Mouse (Mus musculus) lung, embryonic 16.5 days (tissue): Measurements from ENCODE around the gene Gm9903. TPM values are rescaled to one million over a fixed set of nuclear protein-coding genes. Genes with fewer than 3 reads are reported as not detected.
A peak's percentile ranks its signal among the peaks of the same experiment; 100 is the strongest.

Experiments
- ATAC-seq: fragments of 200-750 bp; cut with Nextera tagmentation; 2 replicates; pipeline ENCODE4 v1.8.0; 2017; ENCODE audit warnings: low read depth, mild to moderate bottlenecking, moderate library complexity
- H3K27ac ChIP-seq: fragments of 300-500 bp; sonication (generic); 2 replicates; pipeline ENCODE4 v1.5.1; 2014; ENCODE audit warnings: mild to moderate bottlenecking, control low read depth, low read length
- H3K27me3 ChIP-seq: fragments of 300-500 bp; sonication (generic); 2 replicates; pipeline ENCODE4 v1.6.1; 2014; ENCODE audit warnings: low read depth, low read length, mixed read lengths; ENCODE audit not compliant: control insufficient read depth, insufficient read depth
- H3K36me3 ChIP-seq: fragments of 300-500 bp; sonication (generic); 2 replicates; pipeline ENCODE4 v1.6.1; 2014; ENCODE audit warnings: low read length; ENCODE audit not compliant: control insufficient read depth, insufficient read depth
- H3K4me1 ChIP-seq: fragments of 300-500 bp; sonication (generic); replicated peaks from 2 replicates; pipeline ENCODE4 v1.6.1; 2014; ENCODE audit warnings: low read length, mixed read lengths; ENCODE audit not compliant: control insufficient read depth, insufficient read depth
- H3K4me2 ChIP-seq: fragments of 300-500 bp; sonication (generic); 2 replicates; pipeline ENCODE4 v1.6.1; 2014; ENCODE audit warnings: low read depth, low read length, control low read depth
- H3K4me3 ChIP-seq: fragments of 300-500 bp; sonication (generic); 2 replicates; pipeline ENCODE4 v1.5.1; 2014; ENCODE audit warnings: mild to moderate bottlenecking, low read length, control low read depth
- H3K9ac ChIP-seq: fragments of 300-500 bp; sonication (generic); 2 replicates; pipeline ENCODE4 v1.6.1; 2014; ENCODE audit warnings: low read length, control low read depth
- H3K9me3 ChIP-seq: fragments of 300-500 bp; sonication (generic); 2 replicates; pipeline ENCODE4 v1.6.1; 2016; ENCODE audit warnings: low read length; ENCODE audit not compliant: control insufficient read depth
- WGBS: fragments of 180-500 bp; shearing (Covaris S2); extraction: QIAGEN DNeasy Blood & Tissue Kit; methylation state at CpG from one replicate; pipeline ENCODE4 v1.1.7; 2014; 5-methylcytosine and 5-hydroxymethylcytosine counted together
- polyA plus RNA-seq: library from polyadenylated mRNA; unstranded; fragments of >200 nt; fragmentation: Nextera tagmentation; extraction: Ambion mirVana; gene quantifications from 2 replicates; pipeline ENCODE4 v1.2.1, GENCODE M21; 2015

Gene Gm9903
- polyA plus RNA-seq, 1 experiment from 2014 or later: 0.16 TPM

DNA sequence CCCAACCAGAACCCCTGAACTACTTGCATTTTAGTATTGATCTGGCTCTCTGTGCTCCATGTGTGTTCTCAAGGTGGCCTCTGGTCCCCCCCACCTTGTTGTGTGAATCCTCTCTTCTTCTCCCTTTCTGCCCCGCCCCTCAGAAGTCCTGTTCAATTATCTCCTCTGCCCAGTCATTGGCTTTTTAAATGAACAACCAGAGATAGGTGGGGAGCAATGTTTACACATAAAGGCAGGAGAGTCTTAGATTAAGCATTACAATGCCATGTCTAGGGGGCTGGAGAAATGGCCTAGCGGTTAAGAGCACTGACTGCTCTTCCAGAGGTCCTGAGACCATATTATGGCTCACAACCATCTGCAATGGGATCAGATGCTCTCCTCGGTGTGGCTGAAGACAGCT is 5.6 kb downstream of the Gm9903 start:
- H3K36me3 ChIP-seq: peaks cover 11% of the 10 kb centered on the region

DNA sequence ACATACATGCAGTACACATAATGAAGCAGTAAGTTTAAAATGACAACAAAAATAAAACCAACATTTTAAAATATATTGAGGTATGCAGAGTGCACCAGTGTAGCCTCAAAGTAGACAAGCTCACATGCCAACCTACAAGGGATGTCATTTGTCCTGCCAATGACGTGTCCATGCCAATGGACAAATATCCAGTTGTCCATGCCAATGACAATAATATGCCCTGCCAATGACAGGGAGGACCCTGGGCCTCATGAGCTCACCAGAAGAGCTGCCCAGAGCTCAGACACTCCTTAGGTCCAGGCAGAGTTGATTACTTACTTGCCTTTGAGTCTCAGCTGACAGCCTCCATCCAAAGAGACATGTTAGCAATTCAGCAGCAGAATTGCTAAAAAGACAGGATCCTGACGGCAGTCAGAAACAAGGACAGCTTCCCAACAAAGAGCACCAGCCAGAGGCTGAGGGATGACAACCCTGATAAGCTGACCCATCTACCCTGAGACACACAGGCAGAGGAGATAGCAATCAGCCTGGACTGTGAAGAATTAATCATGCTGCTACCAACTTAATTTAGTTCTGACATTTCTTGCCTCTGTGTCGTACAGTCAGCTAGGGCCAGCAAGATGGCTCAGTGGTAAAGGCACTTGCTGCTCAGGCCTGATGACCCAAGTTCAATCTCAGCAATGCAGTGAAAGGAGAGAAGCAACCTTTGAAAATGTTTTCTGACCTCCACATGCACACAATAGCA is 8.1 kb downstream of the Gm9903 start:
- H3K27me3 ChIP-seq: no peaks in the 10 kb centered on the region
- H3K4me3 ChIP-seq: no peak overlapping the region
- H3K9me3 ChIP-seq: no peaks in the 10 kb centered on the region
- ATAC-seq: no peak
- H3K4me2 ChIP-seq: no peak overlapping the region
- no peaks in the 10 kb centered on the region for H3K4me1 ChIP-seq
- no peak overlapping the region for H3K27ac ChIP-seq
- H3K36me3 ChIP-seq: peaks cover 25% of the 10 kb centered on the region
- WGBS: 77% methylated on average over 3 of the region's 3 CpGs
- H3K9ac ChIP-seq: no peak overlapping the region

More for the DNA sequence above, 5.6 kb downstream of the Gm9903 start:
- H3K27me3 ChIP-seq: no peaks in the 10 kb centered on the region
- no peaks in the 10 kb centered on the region for H3K9me3 ChIP-seq
- H3K27ac ChIP-seq: no peak overlapping the region
- H3K9ac ChIP-seq: no peak overlapping the region
- no peaks in the 10 kb centered on the region for H3K4me1 ChIP-seq
- no peak overlapping the region for H3K4me2 ChIP-seq
- H3K4me3 ChIP-seq: no peak overlapping the region
- no peak for ATAC-seq
- 89% methylated on average over 3 of the region's 3 CpGs for WGBS

DNA sequence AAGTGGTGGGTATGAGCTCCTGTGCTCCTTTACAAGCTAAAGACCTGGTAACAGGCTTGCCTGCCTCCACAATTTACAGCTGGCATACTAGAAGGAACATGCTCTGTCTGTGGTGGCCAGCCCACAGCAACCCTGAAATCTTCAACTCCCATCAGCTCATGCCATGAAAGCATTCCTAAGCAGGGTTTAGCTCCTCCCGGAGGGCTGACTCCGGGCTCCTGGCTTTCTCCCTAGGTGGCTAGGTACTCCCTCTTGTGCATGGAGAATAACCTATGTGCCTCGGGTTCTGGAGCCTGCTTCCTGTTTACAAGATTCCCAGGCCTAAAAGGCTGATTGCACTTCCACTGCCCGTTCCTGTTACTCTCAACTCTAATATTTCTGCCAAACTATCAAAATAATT is 9.1 kb downstream of the Gm9903 start:
- Histone ChIP-seq H3K36me3 (peaks cover 34% of the 10 kb centered on the region), H3K4me1 (no peaks in the 10 kb centered on the region), H3K27me3 (no peaks in the 10 kb centered on the region), H3K27ac (no peak overlapping the region), H3K4me3 (no peak overlapping the region), H3K9me3 (no peaks in the 10 kb centered on the region), H3K4me2 (no peak overlapping the region), H3K9ac (no peak overlapping the region)
- WGBS: 35% methylated on average over 4 of the region's 4 CpGs
- peak; percentile 28; the same call in 1 of the 2 replicates for ATAC-seq

- Histone ChIP-seq H3K27me3 (no peaks in the 10 kb centered on the region), H3K36me3 (peaks cover 43% of the 10 kb centered on the region), H3K4me1 (no peaks in the 10 kb centered on the region), H3K9ac (no peak overlapping the region), H3K4me3 (no peak overlapping the region), H3K9me3 (no peaks in the 10 kb centered on the region), H3K4me2 (no peak overlapping the region), H3K27ac (no peak overlapping the region)
- 35% methylated on average over 3 of the region's 3 CpGs for WGBS
- ATAC-seq: no peak
Observed at GRCm38 (mm10) chr5:33640652-33641051, 10.9 kb downstream of the Gm9903 start.

GRCm38 (mm10) chr5:33651017-33651416 is 21.3 kb downstream of the Gm9903 start:
- ATAC-seq: no peak
- Histone ChIP-seq H3K27me3 (no peaks in the 10 kb centered on the region), H3K27ac (peak overlapping the region; percentile 96), H3K4me3 (peak overlapping the region; percentile 72), H3K4me2 (peak overlapping the region; percentile 66), H3K36me3 (peaks cover 28% of the 10 kb centered on the region), H3K4me1 (peaks cover 21% of the 10 kb centered on the region), H3K9ac (peak overlapping the region; percentile 85), H3K9me3 (no peaks in the 10 kb centered on the region)
- 7% methylated on average over 2 of the region's 2 CpGs for WGBS

- Histone ChIP-seq H3K4me1 (peaks cover 25% of the 10 kb centered on the region), H3K27ac (peak overlapping the region; percentile 96), H3K27me3 (no peaks in the 10 kb centered on the region), H3K36me3 (peaks cover 23% of the 10 kb centered on the region), H3K4me2 (peak overlapping the region; percentile 66), H3K9ac (peak overlapping the region; percentile 85), H3K9me3 (no peaks in the 10 kb centered on the region), H3K4me3 (peak overlapping the region; percentile 72)
- WGBS: 2% methylated on average over 11 of the region's 11 CpGs
- peak; percentile 0; the same call in 1 of the 2 replicates for ATAC-seq
Observed at GRCm38 (mm10) chr5:33651541-33651920, 21.8 kb downstream of the Gm9903 start.

GRCm38 (mm10) chr5:33651921-33652782 is 22.4 kb downstream of the Gm9903 start, which contains the start of gene Slbp:
TSS of gene Slbp (minus strand) at chr5:33652574.
- peaks cover 30% of the 10 kb centered on the region for H3K4me1 ChIP-seq
- under 1% methylated on average over 82 of the region's 82 CpGs for WGBS
- peak within 1 kb of the TSS; percentile 72 for H3K4me3 ChIP-seq
- no peaks in the 10 kb centered on the region for H3K27me3 ChIP-seq
- peaks cover 23% of the 10 kb centered on the region for H3K36me3 ChIP-seq
- ATAC-seq: peak; percentile 96
- peak within 1 kb of the TSS; percentile 96 for H3K27ac ChIP-seq
- H3K9me3 ChIP-seq: no peaks in the 10 kb centered on the region
- peak within 1 kb of the TSS; percentile 85 for H3K9ac ChIP-seq
- peak within 1 kb of the TSS; percentile 66 for H3K4me2 ChIP-seq

DNA sequence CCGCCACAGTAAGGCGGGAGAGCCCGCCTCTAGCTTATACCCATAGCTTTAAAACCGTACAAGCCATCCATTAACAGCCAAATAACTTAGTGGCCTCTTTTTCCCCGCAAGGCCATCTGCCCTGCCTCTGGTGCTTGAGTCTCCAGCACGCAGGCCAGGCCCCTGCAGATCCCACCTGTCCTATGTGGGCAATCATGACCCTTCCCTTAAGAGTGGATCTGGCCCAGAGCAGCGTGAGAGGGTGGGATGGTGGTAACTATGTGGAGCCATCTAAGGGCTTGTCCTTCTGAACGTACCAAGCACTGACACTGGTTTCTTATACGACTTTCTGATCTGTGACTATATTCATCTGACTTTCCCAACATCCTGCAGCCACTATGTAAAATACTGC is 23.1 kb downstream of the Gm9903 start:
- Histone ChIP-seq H3K27me3 (no peaks in the 10 kb centered on the region), H3K27ac (peak overlapping the region; percentile 68), H3K4me1 (peaks cover 30% of the 10 kb centered on the region), H3K9me3 (no peaks in the 10 kb centered on the region), H3K4me3 (peak overlapping the region; percentile 72), H3K9ac (peak overlapping the region; percentile 61), H3K36me3 (peaks cover 17% of the 10 kb centered on the region), H3K4me2 (peak overlapping the region; percentile 47)
- peak; percentile 3; the same call in 1 of the 2 replicates for ATAC-seq
- WGBS: 3% methylated on average over 9 of the region's 9 CpGs

DNA sequence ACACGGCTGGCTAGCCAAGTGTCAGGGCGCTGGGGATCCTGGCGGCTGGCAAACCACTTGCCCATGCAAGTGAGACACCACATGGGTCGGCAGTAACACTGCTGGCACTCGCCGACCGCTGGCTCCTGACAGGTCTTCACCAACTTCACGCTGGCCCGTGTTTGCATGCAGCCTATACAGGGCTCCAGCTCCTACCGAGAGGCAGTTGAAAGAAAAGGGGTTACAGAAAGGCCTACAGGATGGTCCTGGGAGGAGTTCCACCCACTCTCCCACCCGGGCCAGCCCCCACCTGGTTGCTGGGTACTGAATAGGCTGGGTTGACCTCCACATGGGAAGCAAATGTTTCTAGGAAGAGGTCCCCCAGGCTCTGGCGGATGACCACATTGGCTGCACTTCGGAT is 24.7 kb downstream of the Gm9903 start:
- H3K4me2 ChIP-seq: no peak overlapping the region
- no peak for ATAC-seq
- H3K27me3 ChIP-seq: no peaks in the 10 kb centered on the region
- H3K9ac ChIP-seq: no peak overlapping the region
- H3K4me1 ChIP-seq: peaks cover 36% of the 10 kb centered on the region
- 94% methylated on average over 13 of the region's 13 CpGs for WGBS
- no peaks in the 10 kb centered on the region for H3K9me3 ChIP-seq
- no peak overlapping the region for H3K4me3 ChIP-seq
- no peak overlapping the region for H3K27ac ChIP-seq
- H3K36me3 ChIP-seq: peaks cover 15% of the 10 kb centered on the region
